Mouse (Mus musculus): ENCODE data around the gene Serpine2.

Serpine2 gene

DNA sequence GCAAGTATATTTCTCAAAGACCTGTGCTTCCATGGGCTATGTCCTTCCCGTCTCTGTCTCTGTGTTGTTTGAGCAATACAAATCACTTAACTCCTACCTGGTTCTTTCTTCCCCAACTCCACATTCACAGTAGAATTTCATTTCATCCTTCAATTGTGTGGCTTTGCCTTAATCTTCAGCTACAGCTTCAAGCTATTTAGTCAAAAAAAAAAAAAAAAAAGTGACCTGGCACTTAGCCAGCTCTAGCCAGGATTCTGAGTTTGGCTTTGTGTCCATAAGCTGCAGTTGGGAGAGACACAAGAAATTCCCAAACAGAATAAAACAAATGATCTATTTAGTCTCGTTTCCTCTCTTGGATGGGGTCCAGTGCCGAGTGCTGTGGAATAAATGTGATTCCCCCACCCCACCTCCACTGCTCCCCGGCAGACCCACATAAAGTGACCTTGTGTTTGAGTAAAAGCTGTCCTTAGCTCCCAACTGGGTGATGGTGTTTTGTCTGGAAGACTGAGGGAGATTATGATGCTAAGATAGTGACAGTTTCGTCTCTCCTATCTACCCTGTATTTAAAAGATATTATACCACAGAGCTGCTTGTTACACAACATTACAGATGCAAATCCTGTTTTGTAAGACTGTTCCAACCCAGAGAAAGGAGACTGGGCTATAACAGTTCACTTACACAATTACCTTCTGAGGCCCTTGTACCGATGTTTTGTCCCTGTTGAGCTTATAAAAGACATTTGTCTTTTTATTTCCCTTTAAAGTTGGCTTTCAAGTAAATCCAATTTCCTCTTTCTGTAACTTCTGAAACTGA lies at the start of gene Serpine2:
TSS of gene Serpine2 (minus strand) at position 51 of the 813 bp plus-strand sequence.
- no peak for DNase-seq (ENCODE audit: low spot score in 2 of 2)

DNA sequence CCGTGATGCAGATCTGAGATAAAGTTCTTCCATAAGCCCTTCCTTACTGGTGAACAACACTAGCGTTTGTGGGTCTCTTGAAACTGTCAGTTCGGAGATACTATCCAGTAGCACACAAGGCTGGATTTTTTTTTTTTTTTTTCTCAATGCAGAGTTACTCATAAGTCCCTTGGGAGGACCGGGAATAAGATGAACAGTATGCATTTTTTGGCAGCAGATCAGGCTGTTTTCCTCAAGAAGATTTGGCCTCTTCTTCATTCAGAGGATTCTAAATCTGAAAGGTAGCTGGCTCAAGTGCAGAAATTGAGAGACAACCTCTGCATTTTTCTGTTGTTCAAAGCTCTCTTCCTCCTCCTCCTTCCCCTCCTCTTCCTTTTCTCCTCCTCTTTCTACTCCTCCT lies 46.8 kb upstream of the Serpine2 start:
- DNase-seq (ENCODE audit: low spot score in 2 of 2), result peak in 1 of 2 experiments; percentile 8

DNA sequence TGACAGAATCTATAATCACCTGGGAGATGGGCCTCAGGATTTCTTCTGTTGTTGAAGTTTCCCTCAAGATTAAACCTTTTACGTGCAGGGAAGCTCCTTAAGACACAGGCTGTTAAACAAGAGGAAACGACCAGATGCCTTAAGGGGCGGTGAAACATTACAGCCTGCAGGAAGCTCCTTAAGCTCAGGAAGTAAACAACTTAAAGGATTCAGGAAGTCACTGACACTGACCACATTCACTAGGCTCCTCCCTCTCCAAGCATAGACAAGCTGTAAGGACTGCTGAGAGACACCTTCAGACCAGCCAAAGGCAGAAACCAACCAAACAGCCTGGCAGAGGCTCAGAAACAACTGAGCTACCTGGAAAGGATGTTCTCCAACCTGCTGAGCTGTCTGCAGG lies 44.3 kb upstream of the Serpine2 start:
- no peak for DNase-seq (ENCODE audit: low spot score in 2 of 2)

DNA sequence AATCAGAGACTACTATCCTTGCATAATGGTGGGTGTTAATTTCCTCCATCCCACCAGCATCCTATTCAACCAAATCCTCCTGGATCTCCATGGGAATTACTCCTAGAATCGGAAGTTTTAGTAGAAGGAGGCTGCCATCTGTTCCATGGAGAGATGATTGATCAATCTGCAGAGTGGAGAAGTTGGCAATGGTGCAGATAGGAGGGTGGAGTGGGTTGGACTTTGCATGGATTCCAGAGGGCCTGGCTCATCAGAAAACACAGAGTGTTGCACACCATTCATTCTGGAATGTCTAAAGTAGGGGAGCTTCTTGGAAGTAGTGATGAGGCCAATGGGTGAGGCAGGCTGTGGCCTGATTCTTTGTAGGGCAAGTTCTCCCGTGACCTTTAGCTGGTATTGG lies 41.9 kb upstream of the Serpine2 start:
- DNase-seq (ENCODE audit: low spot score in 2 of 2), result peak; percentile 17 to 46

DNA sequence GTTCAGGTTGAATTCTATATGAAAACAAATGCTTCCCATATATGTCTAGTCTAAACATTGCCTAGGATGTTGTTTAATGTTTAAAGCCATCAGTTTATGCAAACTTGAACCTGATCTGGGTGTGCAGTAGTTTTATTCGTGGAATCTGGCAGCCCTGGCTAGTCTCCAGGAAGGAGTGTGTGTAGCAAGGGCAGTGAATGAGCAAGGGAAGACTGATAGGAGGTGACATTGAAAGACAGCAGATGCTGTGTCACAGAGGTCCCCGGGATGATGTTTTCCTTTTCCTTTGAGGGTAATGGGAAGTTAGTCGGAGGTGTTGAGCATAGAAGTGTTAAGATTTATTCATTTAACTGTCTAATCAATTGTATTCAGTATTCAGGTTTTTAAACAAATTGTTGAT lies 21.7 kb upstream of the Serpine2 start:
- no peak for DNase-seq (ENCODE audit: low spot score in 2 of 2)

DNA sequence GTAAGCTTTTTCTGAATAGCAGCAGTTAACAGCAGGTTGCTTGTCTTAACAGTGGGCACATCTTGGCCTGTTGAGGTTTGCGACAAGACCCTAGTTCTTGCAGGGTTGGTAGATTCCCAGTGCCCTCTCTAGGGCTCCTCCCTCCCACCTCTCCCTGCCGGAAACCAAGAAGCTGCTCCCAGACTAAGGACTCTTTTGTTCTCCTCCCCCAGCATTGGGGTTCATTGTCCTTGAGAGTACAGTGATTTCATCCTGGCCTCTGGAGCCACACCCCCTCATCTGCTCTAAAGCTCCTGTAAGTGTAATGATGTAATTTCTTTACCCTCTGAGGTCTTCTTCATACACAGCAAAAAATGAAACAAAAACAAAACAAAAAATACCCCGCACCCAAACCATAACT lies 13.8 kb upstream of the Serpine2 start:
- no peak for DNase-seq (ENCODE audit: low spot score in 2 of 2)

DNA sequence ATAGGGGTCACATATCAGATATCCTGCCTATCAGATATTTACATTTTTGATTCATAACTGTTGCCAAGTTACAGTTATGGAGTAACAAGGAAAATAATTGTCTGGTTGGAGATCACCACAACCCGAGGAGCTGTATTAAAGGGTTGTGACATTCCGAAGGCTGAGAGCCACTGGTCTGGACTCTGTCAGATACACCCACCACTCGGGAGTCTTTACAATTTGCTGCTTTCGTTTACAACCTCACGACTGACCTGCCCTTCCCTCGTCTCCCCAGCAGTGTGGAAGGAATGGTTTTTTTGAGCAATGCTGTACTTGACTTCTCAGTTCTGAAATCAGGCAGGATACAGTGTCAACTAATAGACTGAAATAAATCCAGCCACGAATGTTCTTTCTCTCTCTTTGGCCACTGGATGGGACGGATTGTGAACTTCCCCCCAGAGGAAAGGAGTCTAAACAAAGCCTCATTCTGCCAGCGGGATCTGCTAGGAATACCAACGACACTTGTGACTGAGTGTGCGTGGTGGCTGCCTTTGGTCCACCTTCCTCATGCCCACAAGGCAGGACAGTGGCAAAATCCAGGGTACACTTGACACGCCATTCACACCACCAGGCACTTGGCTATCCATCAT lies 455 bp downstream of the Serpine2 start:
- DNase-seq (ENCODE audit: low spot score in 2 of 2), result no peak

DNA sequence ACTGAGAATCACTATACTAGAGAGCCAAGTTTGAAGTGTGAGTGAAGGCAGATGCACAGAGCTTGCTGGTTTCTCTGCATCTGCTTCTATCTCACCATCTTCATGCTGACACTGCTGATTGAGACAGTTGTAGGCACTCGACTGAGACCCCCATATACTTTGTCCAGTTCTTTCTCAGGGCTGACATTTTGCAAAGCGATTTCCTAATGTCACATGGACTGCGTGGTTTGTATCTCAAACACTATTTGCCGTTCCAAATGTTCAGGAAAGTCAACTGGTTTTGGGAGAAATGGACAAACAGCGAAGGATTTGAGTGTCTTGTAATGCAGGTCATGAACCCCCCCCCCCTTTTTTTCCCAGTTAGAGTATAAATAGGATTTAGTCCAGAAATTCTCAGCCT lies 1.0 kb downstream of the Serpine2 start:
- DNase-seq (ENCODE audit: low spot score in 2 of 2), result no peak

DNA sequence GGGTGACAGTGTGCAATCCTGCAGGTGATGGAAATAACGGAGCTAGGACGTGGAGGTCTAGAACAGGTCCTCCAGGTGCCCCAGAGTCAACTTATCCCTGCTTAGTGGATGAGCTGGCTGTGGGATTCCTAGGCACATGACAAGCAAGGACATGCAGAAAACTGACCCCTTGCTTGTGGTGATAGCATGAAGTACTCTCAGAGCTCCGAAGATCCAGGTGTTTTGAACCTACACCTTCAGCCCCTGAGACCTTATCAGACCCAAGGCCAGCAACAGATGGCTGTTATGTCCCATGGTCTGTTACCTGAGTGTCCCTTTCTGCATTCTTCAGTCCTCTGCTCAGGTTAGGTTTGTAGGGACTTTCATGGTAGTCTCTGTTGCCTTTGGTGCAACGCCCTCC lies 2.0 kb downstream of the Serpine2 start:
- no peak for DNase-seq (ENCODE audit: low spot score in 2 of 2)

DNA sequence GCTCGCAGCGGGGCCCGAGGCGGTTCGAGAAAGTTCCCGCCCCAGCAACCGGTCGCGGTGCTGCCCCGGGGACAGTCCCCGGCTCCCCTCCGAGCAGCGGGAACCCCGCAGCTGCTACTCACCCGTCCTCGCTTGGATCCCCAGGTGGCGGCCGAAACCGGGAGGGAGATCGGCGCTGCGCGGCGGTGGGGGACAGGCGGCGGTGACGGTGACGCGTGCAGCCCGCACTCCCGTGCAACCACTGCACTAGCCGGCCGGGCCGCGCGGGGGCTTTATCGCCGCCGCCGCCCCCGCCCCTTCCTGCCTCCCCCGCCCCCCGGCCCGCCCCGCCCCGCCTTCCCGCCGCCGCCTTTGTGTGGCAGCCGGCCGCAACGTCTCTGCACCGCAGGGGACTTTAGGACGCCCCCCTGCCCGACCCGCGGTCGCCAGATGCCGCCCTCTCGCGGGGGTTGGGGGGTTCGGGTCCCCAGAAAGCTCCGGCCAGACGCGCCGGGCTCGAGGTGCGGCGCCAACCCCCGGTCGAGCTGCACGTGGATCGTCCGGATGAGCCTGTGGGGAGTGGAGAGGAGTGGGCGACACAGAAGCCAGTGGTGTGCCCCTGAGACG lies 2.5 kb downstream of the Serpine2 start:
- no peak for DNase-seq (ENCODE audit: low spot score in 2 of 2)

DNA sequence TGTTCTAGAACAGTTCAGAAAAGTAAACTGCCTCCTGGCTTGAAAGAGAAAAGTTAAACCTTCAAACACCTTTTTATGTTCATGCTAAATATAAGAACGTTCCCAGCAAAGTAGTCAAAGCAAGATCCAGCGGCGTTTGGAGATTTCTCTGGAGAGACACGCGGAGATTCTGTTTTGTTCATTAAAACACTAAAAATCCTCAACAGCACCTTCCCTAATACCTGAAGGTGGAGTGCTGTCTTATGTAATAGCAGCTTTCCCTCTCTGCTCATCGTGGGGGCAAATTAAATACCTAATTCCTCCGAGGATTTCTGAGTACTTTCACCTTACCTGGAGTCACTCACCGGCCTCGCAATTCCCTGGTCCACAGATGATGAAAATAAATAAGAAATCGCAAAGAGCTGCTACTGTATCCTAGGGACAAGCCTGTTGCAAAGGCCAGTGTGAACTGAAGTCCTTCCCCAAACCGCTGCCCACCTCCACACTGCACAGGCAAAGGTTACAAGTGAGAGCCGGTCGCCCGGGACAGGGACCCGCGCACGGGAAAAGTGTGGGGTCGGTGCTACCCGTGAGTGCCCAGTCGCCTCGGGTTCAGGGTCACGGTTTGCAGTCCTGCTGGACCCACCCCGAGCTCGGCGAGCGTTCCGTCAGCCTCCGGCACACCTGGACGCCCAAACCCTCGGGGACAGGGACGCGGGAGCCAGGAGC lies 3.1 kb downstream of the Serpine2 start:
- peak in 1 of 2 experiments; percentile 20 for DNase-seq (ENCODE audit: low spot score in 2 of 2)

DNA sequence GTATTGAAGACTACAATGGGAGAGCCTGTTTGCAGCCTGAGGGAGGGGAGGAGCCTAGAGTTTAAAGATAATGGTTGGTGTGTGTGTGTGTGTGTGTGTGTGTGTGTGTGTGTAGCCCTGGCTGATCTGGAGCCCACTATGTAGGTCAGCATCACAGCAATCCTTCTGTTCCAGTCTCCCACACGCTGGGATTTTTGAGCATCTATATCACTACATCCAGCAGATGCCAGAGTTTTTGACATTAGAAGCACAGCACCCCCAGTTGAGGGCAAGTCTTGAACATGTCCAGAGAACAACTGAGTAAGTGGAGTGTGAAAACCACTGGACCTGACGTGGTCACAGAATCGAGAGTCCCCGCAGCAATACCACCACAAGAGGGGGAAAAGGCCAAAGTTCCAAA lies 4.2 kb downstream of the Serpine2 start:
- DNase-seq (ENCODE audit: low spot score in 2 of 2), result no peak

DNA sequence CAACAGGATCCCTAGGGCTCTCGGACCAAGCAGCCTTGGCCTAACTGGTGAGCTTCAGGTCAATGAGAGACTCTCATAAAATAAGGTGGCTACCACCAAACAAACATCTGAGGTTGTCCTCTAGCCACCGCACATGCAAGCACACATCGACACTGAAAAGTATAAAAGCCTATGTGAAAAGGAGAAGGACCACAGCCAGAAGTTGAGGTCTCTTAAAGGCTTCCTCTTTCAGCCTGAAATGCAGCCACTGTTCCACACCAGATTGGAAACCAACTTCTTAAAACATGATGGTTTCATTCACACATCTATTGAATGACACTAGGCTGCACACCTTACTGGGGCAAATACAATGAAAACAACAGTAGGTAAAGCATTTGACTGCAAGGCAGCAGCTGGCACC lies 7.5 kb downstream of the Serpine2 start:
- DNase-seq (ENCODE audit: low spot score in 2 of 2), result no peak

DNA sequence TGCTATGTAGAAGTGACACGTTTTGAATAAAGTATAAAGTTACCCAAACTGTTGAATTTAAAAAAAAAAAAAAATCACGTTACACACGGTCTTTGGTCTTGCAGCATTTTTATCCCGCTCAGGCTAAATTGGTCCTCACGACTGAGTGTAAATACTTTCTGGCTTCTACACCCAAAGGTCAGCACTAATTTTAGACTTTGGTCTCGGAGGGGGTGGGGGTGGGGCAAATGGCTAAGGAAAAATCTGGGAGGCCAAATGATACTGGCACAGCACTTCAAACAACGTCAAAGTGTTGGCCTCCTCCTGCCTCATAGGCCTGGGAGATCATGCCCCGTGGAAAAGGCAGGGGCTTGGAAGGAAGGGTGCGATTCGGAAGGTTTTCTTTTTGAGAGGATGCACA lies 10.6 kb downstream of the Serpine2 start:
- no peak for DNase-seq (ENCODE audit: low spot score in 2 of 2)

DNA sequence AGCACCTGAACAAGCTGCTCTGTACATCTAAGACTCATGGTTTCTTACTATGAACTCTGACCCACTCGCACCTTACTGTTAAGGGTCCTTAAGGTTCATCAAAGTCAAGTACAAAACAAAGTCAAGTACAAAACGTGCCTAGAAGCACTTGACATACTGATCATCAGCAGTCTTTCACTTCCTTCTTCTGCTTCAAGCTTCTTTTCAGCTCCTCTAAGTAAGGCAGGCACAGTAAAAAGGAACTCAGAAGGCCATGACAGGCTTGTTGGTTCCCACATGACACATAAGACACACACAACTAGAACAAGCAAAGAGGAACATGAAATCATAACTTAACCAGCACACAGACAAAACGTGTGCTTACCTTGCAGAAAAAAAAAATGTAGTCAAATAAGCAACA lies 12.3 kb downstream of the Serpine2 start:
- no peak for DNase-seq (ENCODE audit: low spot score in 2 of 2)

DNA sequence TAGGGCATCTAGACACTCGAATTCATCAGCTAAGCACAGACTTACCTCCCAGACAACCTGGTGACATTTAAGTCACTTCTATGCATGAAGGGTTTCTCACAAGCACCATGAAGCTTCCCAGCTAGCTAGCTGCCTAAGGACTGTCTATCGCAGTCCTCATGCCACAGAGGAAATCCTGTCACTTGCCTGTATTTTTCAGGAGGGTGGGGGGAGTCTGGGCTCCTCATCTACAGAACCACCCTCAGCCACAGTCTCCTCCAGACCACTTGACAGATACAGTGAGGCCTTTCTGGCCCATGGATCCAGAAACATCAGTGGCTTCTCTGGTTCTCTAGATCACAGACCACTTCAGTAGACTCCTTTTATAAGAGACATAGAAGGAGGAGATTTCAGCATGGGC lies 14.1 kb downstream of the Serpine2 start:
- no peak for DNase-seq (ENCODE audit: low spot score in 2 of 2)

DNA sequence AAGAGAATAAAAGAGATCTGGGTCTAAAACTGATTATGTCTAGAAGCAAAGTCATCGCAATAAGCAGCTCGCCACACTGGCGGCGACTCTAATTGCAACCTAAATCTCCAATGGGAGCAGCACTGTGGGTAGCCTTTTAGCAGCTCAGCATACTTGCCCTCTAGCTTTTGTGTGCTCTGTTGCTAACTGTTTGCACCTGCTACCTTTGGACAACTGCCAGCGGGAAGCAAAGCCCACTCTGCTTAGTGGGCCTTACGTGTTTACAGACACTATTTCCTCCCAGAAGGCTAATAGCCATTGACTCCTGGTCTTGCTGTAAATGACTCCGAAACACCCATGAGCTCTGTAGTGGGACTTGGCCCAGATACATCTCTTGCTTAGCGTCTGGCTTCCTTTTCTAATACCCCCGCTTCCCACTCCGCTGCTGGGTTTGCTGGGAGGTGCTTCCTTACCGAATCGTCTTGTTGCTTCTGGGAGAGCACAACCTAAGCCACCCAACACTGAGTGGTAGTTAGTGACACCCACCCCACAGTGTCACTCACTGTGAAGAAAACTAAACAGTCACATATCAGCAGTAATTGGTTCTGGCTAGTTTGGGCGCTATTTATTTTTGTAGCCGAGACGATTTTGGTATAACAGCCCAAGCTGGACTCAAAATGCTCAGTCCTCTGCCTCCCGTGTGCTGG lies 28.1 kb downstream of the Serpine2 start:
- DNase-seq (ENCODE audit: low spot score in 2 of 2), result no peak

DNA sequence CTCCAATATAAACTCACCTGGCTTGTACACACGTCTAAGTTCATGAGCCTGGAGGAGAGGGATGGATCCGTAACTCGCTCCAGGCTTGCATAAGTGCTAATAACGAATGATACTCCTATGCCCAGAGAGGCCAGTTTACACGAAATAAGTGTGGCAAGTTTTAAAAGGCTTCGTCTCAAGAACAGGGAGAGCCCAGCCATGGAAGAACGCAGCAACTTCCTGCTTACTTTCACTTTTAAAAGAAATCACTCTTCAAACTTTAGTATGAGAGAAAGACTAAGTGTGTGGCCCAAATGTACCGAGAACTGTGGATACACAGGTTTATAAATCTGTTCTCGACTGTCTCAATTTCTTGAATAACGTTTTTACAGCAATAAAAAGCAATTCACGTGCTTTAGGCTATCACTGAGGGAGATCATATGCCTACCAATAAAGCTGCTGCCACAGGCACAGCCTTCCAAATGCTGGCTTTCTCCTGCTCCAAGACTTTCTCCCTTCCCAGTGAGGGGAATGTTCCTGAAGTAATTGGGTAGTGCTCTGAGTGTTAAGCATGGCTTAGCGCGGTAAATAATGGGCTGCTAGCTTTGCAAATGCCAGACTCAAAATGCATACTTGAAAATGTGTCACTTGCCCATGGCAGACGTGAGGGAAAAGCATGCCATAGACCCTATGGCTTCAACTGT lies 36.9 kb downstream of the Serpine2 start:
- peak in 1 of 2 experiments; percentile 20 for DNase-seq (ENCODE audit: low spot score in 2 of 2)

DNA sequence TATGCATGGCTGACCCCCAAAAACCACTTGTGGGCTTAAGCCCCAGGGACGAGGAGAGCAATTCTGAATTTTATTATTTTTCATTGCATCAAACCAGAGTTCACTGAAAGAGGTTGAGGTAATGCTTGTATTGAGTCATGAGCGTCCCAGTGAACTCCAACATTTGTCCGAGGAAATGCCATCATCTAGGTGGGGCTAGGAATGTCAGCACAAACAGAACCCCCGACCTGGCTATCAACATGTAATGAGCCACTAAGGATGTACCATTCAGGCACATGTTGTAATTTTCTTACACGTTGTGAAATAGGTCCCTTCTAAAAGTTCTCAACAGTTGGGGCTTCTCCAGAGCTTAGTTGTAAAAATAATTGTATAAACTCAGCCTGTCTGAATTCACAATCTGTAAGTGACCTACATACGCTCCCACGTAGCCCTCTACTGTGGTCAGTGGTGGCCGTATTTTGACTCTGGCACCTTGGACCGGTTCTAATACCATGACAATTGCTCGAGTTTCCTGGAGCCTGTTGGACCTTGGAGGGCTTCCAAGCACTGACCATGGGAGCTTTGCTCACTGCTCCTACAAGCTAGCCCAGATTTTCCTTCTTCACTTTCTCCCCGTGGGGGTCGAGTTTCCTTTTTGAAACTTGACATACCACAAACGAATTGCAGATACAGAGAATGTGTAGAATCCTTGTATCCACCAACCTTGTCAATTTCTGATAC lies 38.0 kb downstream of the Serpine2 start:
- DNase-seq (ENCODE audit: low spot score in 2 of 2), result peak in 1 of 2 experiments; percentile 41

DNA sequence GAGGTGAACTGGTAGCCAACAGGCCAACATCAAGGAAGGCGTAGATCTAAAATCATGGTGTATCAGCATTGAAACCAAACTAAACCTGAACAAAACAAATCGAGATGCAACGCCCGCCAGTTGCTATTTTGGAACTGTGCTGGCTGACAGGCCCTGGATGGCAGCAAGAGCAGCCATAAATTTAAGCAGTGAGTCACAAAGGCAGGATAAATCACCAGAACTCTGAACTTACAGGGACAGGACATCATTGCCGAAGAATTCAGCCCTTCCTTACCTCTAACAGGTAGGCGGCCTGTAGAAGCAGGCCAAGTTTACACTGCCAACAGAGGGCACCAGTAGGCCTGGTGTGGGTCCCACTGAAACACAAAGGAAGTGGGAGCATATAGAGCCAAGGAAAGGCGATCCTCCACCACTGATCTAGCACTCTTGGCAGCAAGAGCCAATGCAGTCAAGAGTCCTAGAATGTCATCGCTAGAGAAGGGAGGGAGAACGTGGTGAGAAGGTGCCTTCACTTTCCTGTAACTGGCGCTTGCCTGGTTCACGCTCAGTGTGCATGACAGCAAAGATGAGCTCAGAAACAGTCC lies 41.6 kb downstream of the Serpine2 start:
- peak in 1 of 2 experiments; percentile 19 for DNase-seq (ENCODE audit: low spot score in 2 of 2)
